Mouse (Mus musculus): ENCODE measurements around the gene Ackr4.

DNA sequence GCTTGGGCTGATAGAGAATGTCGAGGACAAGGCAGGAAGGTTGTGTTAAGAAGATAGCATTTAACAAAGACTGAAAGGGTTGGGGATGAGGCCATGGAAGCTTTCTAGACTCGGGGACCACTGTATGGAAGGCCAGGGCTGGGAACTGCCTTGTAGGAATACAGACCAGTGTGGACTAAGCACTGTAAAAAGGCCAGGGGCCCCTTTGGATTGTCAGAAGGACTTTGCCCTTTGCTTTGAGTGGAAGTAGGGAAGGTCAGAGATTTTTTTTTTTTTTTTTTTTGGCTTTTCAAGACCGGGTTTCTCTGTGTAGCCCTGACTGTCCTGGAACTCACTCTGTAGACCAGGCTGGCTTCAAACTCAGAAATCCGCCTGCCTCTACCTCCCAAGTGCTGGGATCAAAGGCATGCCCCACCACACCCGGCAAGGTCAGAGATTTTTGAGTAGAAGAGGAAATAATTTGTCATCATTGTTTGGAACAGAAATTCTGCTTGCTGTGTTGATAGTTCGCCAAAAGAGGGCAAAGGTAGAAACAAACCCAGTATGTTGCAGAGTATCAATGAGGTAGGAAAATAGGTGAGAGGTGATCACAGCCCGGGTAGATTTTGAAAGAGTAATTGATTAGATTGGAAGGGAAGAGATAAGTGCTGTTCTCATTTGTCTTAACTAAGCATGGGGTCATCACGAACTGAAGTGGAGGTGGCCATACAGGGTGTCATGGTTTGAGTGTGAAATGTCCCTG lies 55.7 kb downstream of the Ackr4 start:
- no peak for TF ChIP-seq CTCF (IDR thresholded peaks at IDR 0.05; ENCODE audit: insufficient read depth, low read length)
- TF ChIP-seq POLR2A (IDR thresholded peaks at IDR 0.05; ENCODE audit: borderline replicate concordance, extremely low read depth, low read depth, low read length), result no peak

All from lung, adult 2 months (tissue).